Mouse (Mus musculus) cerebellum, postnatal 10 days (tissue): ENCODE data around the gene Olfr263.
"Not testable (repeated sequence)": the region's sequence is repeated elsewhere in the genome, so short reads cannot be mapped to it uniquely, and the experiment has no call there.

ENCODE experiments used
- DNase-seq, 2 experiments: peaks; one replicate each; pipeline ENCODE4 v3.0.0; 2021; ENCODE audit warnings: mixed read lengths in 2 of 2

The Olfr263 gene

GRCm38 (mm10) chr13:21129339-21129738, at the start of gene Olfr263:
Gene Olfr263, plus strand, starts transcription at chr13:21129639.
- DNase-seq: not testable (repeated sequence)

DNA sequence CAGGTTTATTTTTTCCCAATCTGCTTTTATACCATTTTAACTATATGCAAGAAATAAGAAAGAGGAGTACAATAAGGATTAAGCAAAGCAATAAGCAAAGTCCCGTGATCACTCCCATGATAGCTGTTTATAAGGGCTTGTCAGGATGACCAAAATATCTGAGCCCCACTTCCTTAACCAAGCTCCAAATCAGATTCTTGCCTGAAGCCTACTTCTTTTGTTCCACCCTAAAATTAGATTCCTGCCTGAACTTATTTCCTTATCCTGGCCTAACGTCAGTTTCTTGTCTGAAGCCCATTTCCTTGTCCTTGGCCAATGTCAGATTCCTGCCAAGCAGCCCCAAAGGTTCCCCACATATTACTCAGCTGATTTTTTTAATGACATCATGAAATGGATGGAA, 46.8 kb upstream of the Olfr263 start:
- DNase-seq: no peak

GRCm38 (mm10) chr13:21109759-21110158, 19.7 kb upstream of the Olfr263 start:
- no peak for DNase-seq

GRCm38 (mm10) chr13:21110441-21110840, 19.0 kb upstream of the Olfr263 start:
- peak; percentile 34 to 57 for DNase-seq

DNA sequence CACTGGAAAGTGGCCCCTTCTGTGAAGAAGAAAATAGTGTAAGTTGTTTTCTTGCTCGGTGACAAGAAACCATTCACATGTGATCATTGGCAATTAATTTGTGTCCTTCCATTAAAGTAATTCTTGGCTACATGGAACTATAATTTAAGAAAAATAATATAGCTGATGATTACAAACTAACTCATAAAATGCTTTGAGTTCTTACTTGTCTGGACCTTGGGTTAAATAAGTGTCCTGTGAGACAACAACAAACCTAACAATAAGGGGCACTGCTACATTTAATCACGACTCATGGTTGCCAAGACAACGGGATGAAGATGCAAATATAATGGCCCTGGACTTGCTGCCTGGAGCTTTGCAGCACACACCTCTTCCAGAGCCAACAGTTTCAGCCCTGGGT, 18.3 kb upstream of the Olfr263 start, which contains the start of gene Olfr1369-ps1:
Gene Olfr1369-ps1 (plus strand): TSS at position 301 of the 400 bp plus-strand sequence.
- not testable (repeated sequence) for DNase-seq

DNA sequence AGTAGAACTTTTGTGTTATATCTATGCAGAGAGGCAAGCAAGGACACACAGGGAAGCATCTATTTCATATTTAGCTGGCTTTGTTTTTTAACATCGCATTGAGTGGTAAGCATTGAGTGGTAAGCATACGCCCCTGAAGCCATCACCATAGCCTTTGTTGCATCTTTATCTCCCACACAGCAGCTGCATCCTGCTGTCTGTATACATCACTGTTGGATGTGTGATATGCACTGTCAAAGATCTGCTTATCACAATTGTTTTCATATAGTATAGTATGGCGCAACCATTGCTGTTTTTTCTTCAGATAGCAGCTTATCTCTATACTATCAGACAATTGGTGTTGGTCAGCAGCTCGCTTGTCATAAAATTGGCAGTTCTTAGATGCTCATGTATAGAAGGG, 15.3 kb upstream of the Olfr263 start:
- no peak for DNase-seq

DNA sequence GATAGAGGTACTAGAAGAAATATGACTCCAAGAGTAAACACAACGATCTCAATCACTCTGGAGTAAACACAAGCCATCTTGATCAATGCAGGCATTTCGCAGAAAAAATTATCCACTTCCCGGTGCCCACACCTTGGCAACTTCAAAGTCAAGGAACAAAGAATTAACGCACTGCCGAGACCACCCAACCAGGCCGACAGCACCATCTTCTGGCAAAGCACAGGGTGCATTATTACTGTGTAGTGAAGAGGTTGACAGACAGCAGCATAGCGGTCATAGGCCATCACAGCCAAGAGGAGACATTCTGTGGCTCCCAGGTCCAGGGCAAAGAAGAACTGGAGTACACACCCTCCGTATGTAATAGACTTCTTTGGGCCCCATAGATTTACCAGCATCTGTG, 13.0 kb downstream of the Olfr263 start:
- DNase-seq: peak; percentile 57 to 62

- DNase-seq: no peak
These were observed 16.3 kb downstream of the Olfr263 start, which contains the start of gene Olfr1368 for GRCm38 (mm10) chr13:21145767-21146166. Gene Olfr1368, minus strand, starts transcription at chr13:21145867.

DNA sequence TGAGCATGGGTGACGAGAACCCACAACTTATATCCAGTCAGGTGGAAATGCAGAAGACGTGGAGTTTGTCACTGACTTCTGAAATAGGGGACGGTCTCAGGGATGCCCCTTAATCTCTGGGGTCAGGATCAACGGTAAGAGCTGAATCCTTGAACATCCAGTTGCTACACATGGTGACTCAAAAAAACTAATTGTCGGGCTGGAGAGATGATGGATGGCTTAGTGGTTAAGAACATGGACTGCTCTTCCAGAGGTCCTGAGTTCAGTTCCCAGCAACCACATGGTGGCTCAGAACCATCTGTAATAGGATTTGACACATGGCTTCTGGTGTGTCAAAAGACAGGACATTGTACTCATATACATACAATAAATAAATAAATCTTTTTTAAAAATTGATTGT, 26.4 kb downstream of the Olfr263 start:
- DNase-seq: no peak

DNA sequence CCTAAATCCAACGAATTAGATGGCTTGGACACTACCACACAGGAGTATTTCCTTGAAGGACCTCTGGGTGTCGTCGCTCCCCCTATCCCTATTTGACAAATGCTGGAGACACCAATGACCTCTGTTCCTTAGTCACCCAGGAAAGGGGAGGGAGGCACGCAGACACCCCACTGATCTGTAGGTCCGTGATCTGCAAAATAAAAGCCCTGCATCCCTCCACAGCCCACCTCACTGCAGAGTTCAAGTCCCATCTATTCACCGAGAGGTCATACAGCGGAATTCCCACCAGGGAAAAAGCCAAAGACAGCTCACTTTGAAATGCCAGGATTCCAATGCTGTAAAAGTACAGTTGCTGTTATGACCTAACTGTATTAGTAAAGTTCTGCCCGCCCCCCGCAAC, 28.6 kb downstream of the Olfr263 start:
- peak in 1 of 2 experiments; percentile 13 for DNase-seq

- DNase-seq: peak; percentile 94 to 97
These were observed 29.5 kb downstream of the Olfr263 start for GRCm38 (mm10) chr13:21158785-21159474.

- peak; percentile 32 to 34 for DNase-seq
These were observed 30.0 kb downstream of the Olfr263 start for GRCm38 (mm10) chr13:21159475-21159819.

DNA sequence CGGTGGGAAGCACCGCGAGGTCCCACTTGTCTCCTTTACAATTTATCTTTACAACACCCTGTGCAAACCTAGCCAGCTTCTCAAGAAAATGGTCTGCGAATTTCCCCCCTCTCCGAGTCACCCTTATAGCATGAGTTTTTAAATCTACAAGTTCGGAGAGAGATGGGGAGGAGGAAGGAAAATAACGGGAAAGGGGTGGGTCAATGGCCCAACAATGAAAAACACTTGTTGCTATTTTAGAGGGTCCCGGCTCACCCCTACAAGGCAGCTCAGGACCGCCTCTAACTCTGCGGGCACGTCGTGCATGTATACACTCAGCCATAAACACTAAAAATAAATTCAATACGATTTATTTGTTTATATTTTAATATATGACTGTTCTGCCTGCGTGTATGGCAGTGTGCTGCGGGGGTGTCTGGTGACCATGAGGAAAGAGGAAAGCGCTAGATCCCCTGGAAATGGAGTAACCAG, 30.6 kb downstream of the Olfr263 start:
- DNase-seq: peak in 1 of 2 experiments; percentile 34

- peak; percentile 94 to 96 for DNase-seq
These were observed 31.5 kb downstream of the Olfr263 start for GRCm38 (mm10) chr13:21160657-21161590.

DNA sequence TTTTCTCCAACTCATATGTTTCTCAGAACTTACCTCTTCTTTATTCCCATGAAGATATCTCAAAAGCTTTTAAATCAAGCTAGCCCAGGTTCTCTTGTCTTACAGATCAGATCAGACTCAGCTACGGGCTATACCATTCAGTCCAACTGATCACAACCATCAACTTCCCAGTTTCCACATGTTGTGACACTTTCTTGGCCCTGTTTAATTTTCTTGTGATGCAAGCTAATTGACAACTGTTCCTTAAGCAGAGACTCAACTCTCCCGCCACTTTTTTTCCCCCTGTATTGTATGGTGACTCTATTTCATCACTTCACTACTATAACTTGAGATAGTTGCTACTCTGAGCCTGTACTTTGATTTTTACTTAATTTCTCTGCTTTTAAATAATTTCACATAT, 32.2 kb downstream of the Olfr263 start:
- DNase-seq: no peak

GRCm38 (mm10) chr13:21162591-21162990, 33.2 kb downstream of the Olfr263 start:
- DNase-seq: peak; percentile 26 to 34

DNA sequence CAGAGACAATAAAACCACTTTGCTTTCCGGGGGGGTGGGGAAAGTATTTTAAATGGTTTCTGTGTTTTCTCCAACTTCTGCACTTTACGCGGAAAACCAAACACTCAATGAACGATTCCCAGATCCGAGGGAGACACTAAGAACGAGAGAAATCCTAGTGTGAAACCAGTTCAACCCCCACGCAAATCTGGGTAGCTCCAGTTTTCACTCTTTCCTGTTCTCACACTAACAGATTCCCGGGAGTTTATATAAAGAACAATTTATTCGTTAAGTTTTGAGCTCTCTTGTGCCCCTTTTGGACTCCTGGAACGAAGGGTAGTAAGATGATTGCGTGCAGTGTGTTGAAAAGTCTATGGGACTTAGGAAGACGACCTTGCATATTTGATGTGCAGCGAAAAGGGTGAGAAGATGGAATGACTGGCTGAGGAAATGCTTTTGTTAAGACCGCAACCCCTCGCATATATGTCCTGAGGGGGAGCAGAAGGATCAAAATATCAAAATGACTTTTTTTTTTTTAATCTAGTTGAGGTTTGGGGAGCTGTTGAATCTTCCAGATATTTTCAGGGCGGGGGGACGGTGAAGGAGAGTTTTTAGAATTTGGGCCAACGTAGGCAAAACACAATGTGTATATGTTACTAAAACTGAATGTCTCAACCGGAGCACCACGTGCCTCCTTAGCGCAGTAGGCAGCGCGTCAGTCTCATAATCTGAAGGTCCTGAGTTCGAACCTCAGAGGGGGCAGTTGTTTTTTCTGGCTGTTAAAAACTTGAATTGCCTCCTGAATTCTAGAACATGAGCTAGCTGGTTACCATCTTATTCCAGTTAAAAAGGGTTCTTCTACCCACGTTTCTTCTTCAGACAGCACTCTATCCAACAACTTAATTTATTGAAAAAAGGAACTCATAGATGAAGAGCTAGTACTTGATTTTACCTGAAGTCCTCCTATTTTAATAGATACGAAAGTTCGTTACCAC, 37.8 kb downstream of the Olfr263 start:
- peak; percentile 85 to 86 for DNase-seq

DNA sequence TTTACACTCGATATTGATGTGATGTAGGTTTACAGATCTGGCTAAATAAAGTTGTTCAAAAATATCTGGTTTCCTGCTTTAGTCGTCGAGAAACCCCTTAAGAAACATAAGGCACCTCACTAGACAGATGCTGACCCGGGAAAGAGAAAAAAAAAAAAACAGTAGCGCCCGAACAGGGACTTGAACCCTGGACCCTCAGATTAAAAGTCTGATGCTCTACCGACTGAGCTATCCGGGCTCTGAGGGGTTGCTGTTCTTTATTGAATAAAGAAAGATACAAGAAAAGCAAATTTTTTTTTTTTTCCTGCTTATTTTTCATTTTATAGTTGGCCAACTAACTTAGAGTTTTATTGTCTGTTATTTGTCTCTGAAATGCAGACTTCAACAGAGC, 38.5 kb downstream of the Olfr263 start:
- DNase-seq: peak; percentile 34 to 48

- peak; percentile 45 to 59 for DNase-seq
These were observed 39.1 kb downstream of the Olfr263 start for GRCm38 (mm10) chr13:21168371-21169011.

DNA sequence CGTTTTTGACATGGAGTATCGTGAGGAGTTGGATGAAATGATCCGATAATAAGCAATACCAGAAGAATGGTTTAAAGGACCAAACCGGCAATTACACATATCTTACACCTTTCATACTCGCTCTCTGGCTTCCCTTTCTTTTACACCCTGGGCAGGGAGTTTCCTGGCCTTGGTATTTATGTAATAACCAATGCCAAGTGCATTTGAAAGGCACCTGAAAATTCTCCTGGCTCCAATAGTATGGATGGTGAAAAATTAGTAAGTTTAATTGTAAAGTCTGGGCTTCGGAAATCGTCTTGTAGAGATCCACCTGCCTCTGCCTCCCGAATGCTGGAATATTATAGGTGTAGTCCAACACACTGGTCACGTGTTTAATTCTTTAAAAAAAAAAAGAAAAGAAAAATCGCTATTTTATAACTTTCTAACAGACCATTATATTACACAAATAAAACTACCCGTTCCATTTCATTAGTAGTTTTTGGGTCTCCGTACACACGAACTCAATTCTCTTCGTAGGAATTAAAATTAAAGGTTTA, 39.8 kb downstream of the Olfr263 start:
- DNase-seq: peak in 1 of 2 experiments; percentile 23

GRCm38 (mm10) chr13:21169657-21170430, 40.4 kb downstream of the Olfr263 start:
- DNase-seq: peak; percentile 87 to 88
